Mouse (Mus musculus) lung, adult 2 months (tissue): ENCODE data around the gene Bcl9l. TPM values are rescaled to one million over a fixed set of nuclear protein-coding genes. Genes with fewer than 3 reads are reported as not detected.

ENCODE experiments used
- DNase-seq: peaks from one replicate; pipeline ENCODE4 v3.0.0; 2022
- H3K4me1 ChIP-seq: fragments of 200-500 bp; 2 replicates; pipeline ENCODE4 v1.6.1; 2011; ENCODE audit warnings: low read length; ENCODE audit not compliant: control insufficient read depth, insufficient read depth
- H3K4me3 ChIP-seq: fragments of 200-500 bp; replicated peaks from 2 replicates; pipeline ENCODE3; 2011; ENCODE audit warnings: low read depth, mild to moderate bottlenecking, control low read depth, low read length; ENCODE audit errors: extremely low read depth
- CTCF ChIP-seq: fragments of 200-500 bp; IDR thresholded peaks from 2 replicates; pipeline ENCODE4 v1.5.1; 2011; ENCODE audit warnings: mild to moderate bottlenecking, low read length, control low read depth; ENCODE audit not compliant: insufficient read depth
- POLR2A ChIP-seq: fragments of 200-500 bp; IDR thresholded peaks from 2 replicates; pipeline ENCODE4 v1.6.1; 2011; ENCODE audit warnings: low read depth, mild to moderate bottlenecking, control low read depth, low read length, borderline replicate concordance; ENCODE audit errors: extremely low read depth
- WGBS: fragments of 180-500 bp; shearing (Covaris S2); methylation state at CpG from one replicate; pipeline ENCODE4 v1.1.7; 2018; 5-methylcytosine and 5-hydroxymethylcytosine counted together
- polyA plus RNA-seq: library from polyadenylated mRNA; depleted of rRNA; stranded (reverse); fragments of >200 nt; gene quantifications from 2 replicates; pipeline ENCODE4 v1.2.3, GENCODE M21; 2012

Gene Bcl9l
- polyA plus RNA-seq, 1 experiment = 69.0 TPM

GRCm38 (mm10) chr9:44502006-44502405, 19.4 kb downstream of the Bcl9l start:
- DNase-seq = peak; percentile 86
- TF ChIP-seq POLR2A = no peak
- peak; percentile 88 for TF ChIP-seq CTCF
- 4% methylated on average over 4 of the region's 4 CpGs for WGBS
- Histone ChIP-seq H3K4me3 (no peak overlapping the region), H3K4me1 (peaks cover 36% of the 10 kb centered on the region)

GRCm38 (mm10) chr9:44504893-44505823, 22.5 kb downstream of the Bcl9l start:
- Histone ChIP-seq H3K4me1 (peaks cover 17% of the 10 kb centered on the region), H3K4me3 (no peak overlapping the region)
- WGBS = 79% methylated on average over 20 of the region's 20 CpGs
- no peak for TF ChIP-seq POLR2A
- no peak for TF ChIP-seq CTCF
- DNase-seq = peak; percentile 16

DNA sequence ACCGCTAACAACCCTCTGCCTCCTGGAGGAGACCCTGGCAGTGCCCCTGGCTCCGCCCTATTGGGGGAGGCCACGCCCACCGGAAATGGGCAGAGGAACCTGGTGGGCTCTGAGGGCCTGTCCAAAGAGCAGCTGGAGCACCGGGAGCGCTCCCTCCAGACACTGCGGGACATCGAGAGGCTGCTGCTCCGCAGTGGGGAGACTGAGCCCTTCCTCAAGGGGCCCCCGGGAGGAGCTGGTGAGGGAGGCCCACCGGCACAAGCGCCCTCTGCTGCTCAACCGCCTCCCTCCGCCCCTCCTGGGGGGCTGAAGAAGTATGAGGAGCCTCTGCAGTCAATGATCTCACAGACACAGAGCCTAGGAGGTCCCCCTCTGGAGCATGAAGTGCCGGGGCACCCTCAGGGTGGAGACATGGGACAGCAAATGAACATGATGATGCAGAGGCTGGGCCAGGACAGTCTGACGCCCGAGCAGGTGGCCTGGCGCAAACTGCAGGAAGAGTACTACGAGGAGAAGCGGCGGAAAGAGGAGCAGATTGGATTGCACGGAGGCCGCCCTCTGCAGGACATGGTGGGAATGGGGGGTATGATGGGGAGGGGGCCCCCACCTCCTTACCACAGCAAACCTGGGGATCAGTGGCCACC, 23.3 kb downstream of the Bcl9l start:
- TF ChIP-seq POLR2A (no peak), CTCF (no peak)
- peak; percentile 9 for DNase-seq
- H3K4me1 ChIP-seq = peaks cover 22% of the 10 kb centered on the region
- no peak overlapping the region for H3K4me3 ChIP-seq
- WGBS = 63% methylated on average over 23 of the region's 23 CpGs

DNA sequence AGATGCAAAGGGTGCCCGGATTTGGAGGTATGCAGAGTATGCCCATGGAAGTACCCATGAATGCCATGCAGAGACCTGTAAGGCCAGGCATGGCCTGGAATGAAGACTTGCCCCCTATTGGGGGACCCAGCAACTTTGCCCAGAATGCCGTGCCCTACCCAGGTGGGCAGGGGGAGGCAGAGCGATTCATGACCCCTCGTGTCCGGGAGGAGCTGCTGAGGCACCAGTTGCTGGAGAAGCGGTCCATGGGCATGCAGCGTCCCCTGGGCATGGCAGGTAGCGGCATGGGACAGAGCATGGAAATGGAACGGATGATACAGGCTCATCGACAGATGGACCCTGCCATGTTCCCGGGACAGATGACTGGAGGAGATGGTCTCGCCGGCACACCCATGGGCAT, 23.9 kb downstream of the Bcl9l start:
- WGBS = 92% methylated on average over 13 of the region's 13 CpGs
- peaks cover 25% of the 10 kb centered on the region for H3K4me1 ChIP-seq
- peak; percentile 7 for DNase-seq
- TF ChIP-seq POLR2A = no peak
- H3K4me3 ChIP-seq = no peak overlapping the region

DNA sequence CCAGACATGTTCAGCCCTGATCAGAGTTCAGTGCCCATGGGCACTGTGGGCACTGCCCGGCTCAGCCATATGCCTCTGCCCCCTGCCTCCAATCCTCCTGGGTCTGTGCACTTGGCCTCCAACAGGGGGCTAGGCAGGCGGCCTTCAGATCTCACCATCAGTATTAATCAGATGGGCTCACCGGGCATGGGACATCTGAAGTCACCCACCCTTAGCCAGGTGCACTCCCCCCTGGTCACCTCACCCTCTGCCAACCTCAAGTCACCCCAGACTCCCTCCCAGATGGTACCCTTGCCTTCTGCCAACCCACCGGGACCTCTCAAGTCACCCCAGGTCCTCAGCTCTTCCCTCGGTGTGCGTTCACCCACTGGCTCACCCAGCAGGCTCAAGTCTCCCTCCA, 24.7 kb downstream of the Bcl9l start:
- TF ChIP-seq POLR2A = no peak
- Histone ChIP-seq H3K4me3 (no peak overlapping the region), H3K4me1 (peaks cover 20% of the 10 kb centered on the region)
- 89% methylated on average over 6 of the region's 6 CpGs for WGBS
- DNase-seq = no peak

GRCm38 (mm10) chr9:44508124-44508619, 25.5 kb downstream of the Bcl9l start:
- DNase-seq = no peak
- WGBS = 78% methylated on average over 18 of the region's 18 CpGs
- TF ChIP-seq POLR2A = no peak
- TF ChIP-seq CTCF = no peak
- H3K4me1 ChIP-seq = peaks cover 20% of the 10 kb centered on the region
- H3K4me3 ChIP-seq = no peak overlapping the region

DNA sequence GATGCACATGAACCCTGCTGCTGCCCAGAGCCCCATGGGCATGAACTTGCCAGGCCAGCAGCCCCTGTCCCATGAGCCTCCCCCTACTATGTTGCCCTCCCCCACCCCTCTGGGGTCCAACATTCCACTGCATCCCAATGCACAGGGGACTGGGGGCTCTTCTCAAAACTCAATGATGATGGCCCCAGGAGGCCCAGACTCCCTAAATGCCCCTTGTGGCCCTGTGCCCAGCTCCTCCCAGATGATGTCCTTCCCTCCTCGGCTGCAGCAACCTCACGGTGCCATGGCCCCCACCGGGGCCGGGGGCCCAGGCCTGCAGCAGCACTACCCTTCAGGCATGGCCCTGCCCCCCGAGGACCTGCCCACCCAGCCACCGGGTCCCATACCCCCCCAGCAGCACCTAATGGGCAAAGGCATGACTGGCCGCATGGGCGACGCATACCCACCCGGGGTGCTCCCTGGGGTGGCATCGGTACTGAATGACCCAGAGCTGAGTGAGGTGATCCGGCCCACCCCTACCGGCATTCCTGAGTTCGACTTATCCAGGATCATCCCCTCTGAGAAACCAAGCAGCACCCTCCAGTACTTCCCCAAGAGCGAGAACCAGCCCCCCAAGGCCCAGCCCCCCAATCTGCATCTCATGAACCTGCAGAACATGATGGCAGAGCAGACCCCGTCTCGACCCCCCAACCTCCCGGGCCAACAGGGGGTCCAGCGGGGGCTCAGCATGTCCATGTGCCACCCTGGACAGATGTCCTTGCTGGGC, 26.3 kb downstream of the Bcl9l start:
- WGBS = 81% methylated on average over 19 of the region's 19 CpGs
- TF ChIP-seq CTCF (no peak), POLR2A (no peak)
- Histone ChIP-seq H3K4me1 (peaks cover 20% of the 10 kb centered on the region), H3K4me3 (no peak overlapping the region)
- peak; percentile 8 for DNase-seq

- whole genome bisulfite sequencing = 4% methylated on average over 27 of the region's 27 CpGs
- DNase-seq = peak; percentile 89
Observed at GRCm38 (mm10) chr9:44509487-44510354, 27.1 kb downstream of the Bcl9l start.

GRCm38 (mm10) chr9:44510355-44510871, 27.8 kb downstream of the Bcl9l start:
- WGBS = 33% methylated on average over 9 of the region's 9 CpGs
- Histone ChIP-seq H3K4me3 (no peak overlapping the region), H3K4me1 (peaks cover 23% of the 10 kb centered on the region)
- DNase-seq = peak; percentile 30
- TF ChIP-seq POLR2A (no peak), CTCF (no peak)

More at GRCm38 (mm10) chr9:44509487-44510354, 27.1 kb downstream of the Bcl9l start:
- TF ChIP-seq CTCF (peak; percentile 59), POLR2A (peak; percentile 47; the same call in 1 of the 2 replicates)
- peak overlapping the region; percentile 53 for H3K4me3 ChIP-seq
- peaks cover 20% of the 10 kb centered on the region for H3K4me1 ChIP-seq
